Mouse (Mus musculus) activated CD4-positive, CD25-positive, alpha-beta regulatory T cell, adult 4 months (primary cell): ENCODE measurements around the gene Inpp5d. TPM values are rescaled to one million over a fixed set of nuclear protein-coding genes. Genes with fewer than 3 reads are reported as not detected.

Source experiments
- polyA plus RNA-seq, 2 experiments: library from polyadenylated mRNA; unstranded; fragments of 100-300 nt; shearing (Covaris generic); gene quantifications; one replicate each; pipeline ENCODE4 v1.2.1; 2017

Inpp5d gene
- polyA plus RNA-seq, 2 experiments from 2014 or later = 125 to 127 TPM

Other genes with a start within 250 kb of the Inpp5d start
- gene Kcnj13, start 225.6 kb upstream of the Inpp5d start, polyA plus RNA-seq = 1 to 10 TPM in 1 of 2 experiments, under 1 TPM in 1; 0.82 to 1.1 TPM
- not detected for gene Snorc, start 150.0 kb upstream of the Inpp5d start, polyA plus RNA-seq
- gene Neu2, start 110.4 kb upstream of the Inpp5d start, polyA plus RNA-seq = not detected
- gene Ngef, start 46.4 kb upstream of the Inpp5d start, polyA plus RNA-seq = not detected
- gene Atg16l1, start 135.6 kb downstream of the Inpp5d start, polyA plus RNA-seq = 10 to 100 TPM; 14.7 to 18.7 TPM
- gene Sag, start 183.4 kb downstream of the Inpp5d start, polyA plus RNA-seq = 1 to 10 TPM; 2.7 to 5.4 TPM
- 10 to 100 TPM; 30.4 to 31.9 TPM for gene Dgkd, start 233.0 kb downstream of the Inpp5d start, polyA plus RNA-seq